Mouse (Mus musculus): ENCODE measurements around the gene Lyz2.

DNA sequence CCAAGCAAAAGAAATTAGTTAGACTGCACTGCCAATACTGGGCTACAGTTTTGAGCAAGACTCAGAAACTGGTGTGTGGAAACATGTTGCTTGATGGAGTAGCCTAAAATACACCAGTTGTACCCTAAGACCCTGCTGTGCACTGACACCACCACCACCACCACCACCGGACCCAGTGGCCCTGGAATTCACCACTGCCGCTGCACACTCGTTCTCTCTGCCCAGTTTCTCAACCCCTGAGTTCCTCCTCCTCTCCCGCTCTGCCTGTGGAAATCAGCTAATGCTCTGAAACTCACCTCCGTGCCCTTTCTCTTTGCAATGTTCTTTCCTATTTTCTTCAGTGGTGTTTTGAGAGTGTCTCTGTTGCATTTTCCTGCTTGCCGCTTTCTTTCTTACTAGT, 16.2 kb upstream of the Lyz2 start:
- no peak for TF ChIP-seq CTCF (IDR thresholded peaks at IDR 0.05; ENCODE audit: low read depth, low read length)
- no peak for TF ChIP-seq GATA1 (IDR thresholded peaks at IDR 0.05; ENCODE audit: borderline replicate concordance, low read length)
- TF ChIP-seq TAL1 (conservative IDR thresholded peaks at IDR 0.05; ENCODE audit: low read depth, low read length), result no peak
- no peak for TF ChIP-seq POLR2AphosphoS5 (IDR thresholded peaks at IDR 0.05; ENCODE audit: insufficient replicate concordance, low read depth, low read length)

Data from G1E (cell line).